Mouse (Mus musculus) embryonic facial prominence, embryonic 13.5 days (tissue): ENCODE data around the gene Apbb1. TPM values are rescaled to one million over a fixed set of nuclear protein-coding genes. Genes with fewer than 3 reads are reported as not detected.
A peak's percentile ranks its signal among the peaks of the same experiment; 100 is the strongest.

Source experiments
- ATAC-seq: fragments of 200-750 bp; cut with Nextera tagmentation; 2 replicates; pipeline ENCODE4 v1.8.0; 2017; ENCODE audit warnings: low read depth; ENCODE audit not compliant: insufficient number of reproducible peaks, insufficient read depth, low FRiP score, low TSS enrichment
- H3K27ac ChIP-seq: fragments of 300-500 bp; sonication (generic); 2 replicates; pipeline ENCODE4 v1.5.1; 2015; ENCODE audit warnings: moderate library complexity, mild to moderate bottlenecking, inconsistent platforms
- H3K27me3 ChIP-seq: fragments of 300-500 bp; sonication (generic); 2 replicates; pipeline ENCODE4 v1.6.1; 2015; ENCODE audit warnings: mild to moderate bottlenecking, inconsistent platforms
- H3K36me3 ChIP-seq: fragments of 300-500 bp; sonication (generic); 2 replicates; pipeline ENCODE4 v1.6.1; 2015; ENCODE audit warnings: mild to moderate bottlenecking, inconsistent platforms
- H3K4me1 ChIP-seq: fragments of 300-500 bp; sonication (generic); 2 replicates; pipeline ENCODE4 v1.6.1; 2015; ENCODE audit warnings: inconsistent platforms
- H3K4me2 ChIP-seq: fragments of 300-500 bp; sonication (generic); 2 replicates; pipeline ENCODE4 v1.6.1; 2015; ENCODE audit warnings: moderate library complexity, mild to moderate bottlenecking, inconsistent platforms
- H3K4me3 ChIP-seq: fragments of 300-500 bp; sonication (generic); 2 replicates; pipeline ENCODE4 v1.5.1; 2015; ENCODE audit warnings: mild to moderate bottlenecking, inconsistent platforms
- H3K9ac ChIP-seq: fragments of 300-500 bp; sonication (generic); 2 replicates; pipeline ENCODE4 v1.6.1; 2015; ENCODE audit warnings: mild to moderate bottlenecking, inconsistent platforms
- H3K9me3 ChIP-seq: fragments of 300-500 bp; sonication (generic); 2 replicates; pipeline ENCODE4 v1.6.1; 2016; ENCODE audit warnings: inconsistent platforms
- WGBS: fragments of 180-500 bp; shearing (Covaris S2); methylation state at CpG from one replicate; pipeline ENCODE4 v1.1.7; 2015; ENCODE audit warnings: mixed read lengths; 5-methylcytosine and 5-hydroxymethylcytosine counted together
- polyA plus RNA-seq: library from polyadenylated mRNA; unstranded; fragments of >200 nt; fragmentation: Nextera tagmentation; extraction: Ambion mirVana; gene quantifications from 2 replicates; pipeline ENCODE4 v1.2.1, GENCODE M21; 2015

Apbb1 gene
- polyA plus RNA-seq, 1 experiment from 2014 or later = 59.9 TPM

DNA sequence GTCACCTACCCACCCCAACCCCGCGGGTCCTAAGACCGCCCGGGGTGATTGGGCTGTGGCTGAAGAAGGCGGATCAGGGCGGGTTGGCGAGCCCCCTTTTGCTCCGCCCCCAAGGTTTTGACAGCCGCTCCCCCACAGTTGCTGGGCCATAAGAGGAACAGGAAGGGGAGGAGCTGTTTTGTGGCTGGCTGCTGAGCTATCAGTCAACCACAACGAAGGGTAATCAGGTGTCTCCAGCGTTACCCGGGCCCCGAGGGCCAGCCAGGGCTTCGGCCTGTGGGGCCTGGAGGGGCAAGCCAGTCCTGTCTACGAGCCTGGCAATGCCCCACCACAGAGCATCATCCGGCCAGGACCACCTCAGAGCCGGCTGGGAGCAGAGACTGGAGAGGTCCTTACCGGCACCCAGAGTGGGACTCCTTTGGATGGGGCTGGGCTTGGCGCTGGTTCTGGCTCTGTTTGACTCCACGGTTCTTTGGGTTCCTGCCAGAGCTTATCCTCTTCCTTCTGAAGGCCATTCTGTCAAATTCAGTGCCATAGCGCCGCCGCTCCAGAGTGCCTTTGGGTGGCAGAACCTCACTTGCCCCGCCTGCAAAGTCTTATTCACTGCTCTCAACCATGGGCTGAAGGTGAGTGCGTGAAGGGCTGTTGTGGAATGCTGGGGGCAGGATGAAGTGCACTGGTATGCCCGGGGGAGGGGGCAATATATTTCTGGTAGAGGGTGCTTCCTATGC, 27.1 kb downstream of the Apbb1 start, which contains the start of gene Smpd1:
Gene Smpd1 (plus strand): TSS at position 149 of the 731 bp plus-strand sequence.
- no peaks in the 10 kb centered on the region for H3K27me3 ChIP-seq
- 4% methylated on average over 26 of the region's 26 CpGs for WGBS
- H3K9ac ChIP-seq = peak within 1 kb of the TSS; percentile 80
- H3K27ac ChIP-seq = peak within 1 kb of the TSS; percentile 62; the same call in 1 of the 2 replicates
- H3K4me3 ChIP-seq = peak within 1 kb of the TSS; percentile 76
- peak; percentile 85 for ATAC-seq
- peaks cover 17% of the 10 kb centered on the region for H3K4me1 ChIP-seq
- peak within 1 kb of the TSS; percentile 85 for H3K4me2 ChIP-seq
- H3K9me3 ChIP-seq = no peaks in the 10 kb centered on the region
- peaks cover 29% of the 10 kb centered on the region for H3K36me3 ChIP-seq

DNA sequence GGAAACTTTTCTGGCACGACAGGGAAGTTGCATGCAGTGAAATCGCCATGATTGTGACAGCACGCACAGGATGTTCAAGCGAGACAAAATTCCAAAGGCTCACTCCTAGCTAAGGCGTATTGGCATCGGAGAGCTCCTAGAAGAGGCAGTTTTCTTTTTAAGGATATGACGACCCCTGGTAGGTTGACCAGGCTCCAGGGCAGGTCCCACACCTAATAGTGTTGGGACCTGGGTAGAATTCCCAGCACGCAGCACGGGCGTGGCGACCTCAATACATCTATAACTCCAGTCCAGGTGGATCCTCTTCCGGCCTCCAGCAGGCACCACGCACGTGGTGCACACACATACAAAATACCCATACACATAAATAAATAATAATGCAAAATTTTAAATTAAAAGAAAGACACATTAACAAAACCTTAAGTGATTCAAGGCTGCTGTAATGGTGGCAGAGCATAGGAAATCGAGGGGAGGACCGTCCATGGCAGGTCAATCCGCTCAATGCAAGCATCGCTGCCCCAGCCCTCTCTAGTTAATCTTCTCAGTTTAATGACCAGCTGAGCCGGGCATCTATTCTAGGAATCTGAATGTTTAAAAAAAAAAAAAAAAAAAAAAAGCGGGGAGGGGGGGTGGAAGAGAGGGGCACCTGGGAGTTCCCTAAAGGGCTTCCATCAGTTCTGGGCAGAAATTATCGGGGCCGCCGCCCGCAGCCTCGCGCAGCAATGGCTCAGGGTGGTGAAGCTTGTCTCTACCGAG, 27.8 kb downstream of the Apbb1 start:
- WGBS = 30% methylated on average over 27 of the region's 27 CpGs
- Histone ChIP-seq H3K36me3 (peaks cover 21% of the 10 kb centered on the region), H3K27me3 (no peaks in the 10 kb centered on the region), H3K4me2 (peak overlapping the region; percentile 85), H3K27ac (no peak overlapping the region), H3K4me1 (peaks cover 17% of the 10 kb centered on the region), H3K9ac (peak overlapping the region; percentile 80), H3K4me3 (peak overlapping the region; percentile 76), H3K9me3 (no peaks in the 10 kb centered on the region)
- ATAC-seq = no peak

DNA sequence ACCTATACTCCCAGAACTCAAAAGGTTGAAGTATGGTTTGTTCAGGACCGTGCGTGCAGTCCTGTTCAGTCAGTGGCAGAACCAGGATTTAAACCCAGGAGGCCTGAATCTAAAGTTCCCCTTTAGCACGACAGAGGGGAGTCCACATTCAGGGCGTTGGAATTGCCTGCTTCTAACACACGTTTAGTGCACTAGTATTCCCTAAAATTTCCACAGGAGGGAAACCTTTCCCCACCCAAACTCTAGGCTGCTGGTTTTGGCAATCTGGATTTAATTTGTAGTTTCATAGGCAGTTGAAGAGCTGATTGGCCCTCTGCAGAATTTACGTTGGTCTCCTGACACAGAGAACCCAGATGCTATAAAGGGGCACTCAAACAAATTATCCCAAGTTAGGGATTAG, 32.4 kb downstream of the Apbb1 start:
- Histone ChIP-seq H3K4me2 (peak overlapping the region; percentile 21; the same call in 1 of the 2 replicates), H3K27ac (peak overlapping the region; percentile 81)
- WGBS = 30% methylated on average over 6 of the region's 6 CpGs

DNA sequence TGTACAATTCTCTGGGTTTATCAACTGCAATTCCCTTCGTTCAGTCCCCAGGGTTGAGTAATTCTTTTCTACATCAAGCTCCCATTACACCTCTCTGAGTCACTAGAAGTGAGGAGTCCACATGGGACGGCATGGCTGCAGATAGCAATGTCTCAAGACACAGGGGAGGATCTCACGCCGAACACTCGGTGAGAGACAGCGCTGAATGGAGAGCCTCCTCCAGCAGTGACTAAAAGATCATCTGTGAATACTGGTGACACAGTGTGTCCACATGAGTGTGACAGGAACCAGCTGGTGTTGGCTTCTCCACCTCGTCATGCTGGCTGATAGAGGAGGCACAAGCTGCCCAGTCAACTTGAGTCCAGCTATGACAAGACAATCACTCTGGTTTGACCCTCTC, 33.5 kb downstream of the Apbb1 start:
- no peaks in the 10 kb centered on the region for H3K9me3 ChIP-seq
- H3K4me2 ChIP-seq = no peak overlapping the region
- no peak overlapping the region for H3K9ac ChIP-seq
- no peak for ATAC-seq
- no peak overlapping the region for H3K4me3 ChIP-seq
- no peaks in the 10 kb centered on the region for H3K27me3 ChIP-seq
- WGBS = 86% methylated on average over 7 of the region's 7 CpGs
- H3K36me3 ChIP-seq = no peaks in the 10 kb centered on the region
- no peaks in the 10 kb centered on the region for H3K4me1 ChIP-seq
- no peak overlapping the region for H3K27ac ChIP-seq

More for the DNA sequence above, 32.4 kb downstream of the Apbb1 start:
- H3K36me3 ChIP-seq = no peaks in the 10 kb centered on the region
- ATAC-seq = 0 out of 2 replicates have a peak, but pooled peaks have one; percentile 28
- no peaks in the 10 kb centered on the region for H3K27me3 ChIP-seq
- no peaks in the 10 kb centered on the region for H3K4me1 ChIP-seq
- H3K9me3 ChIP-seq = no peaks in the 10 kb centered on the region
- no peak overlapping the region for H3K9ac ChIP-seq
- no peak overlapping the region for H3K4me3 ChIP-seq

DNA sequence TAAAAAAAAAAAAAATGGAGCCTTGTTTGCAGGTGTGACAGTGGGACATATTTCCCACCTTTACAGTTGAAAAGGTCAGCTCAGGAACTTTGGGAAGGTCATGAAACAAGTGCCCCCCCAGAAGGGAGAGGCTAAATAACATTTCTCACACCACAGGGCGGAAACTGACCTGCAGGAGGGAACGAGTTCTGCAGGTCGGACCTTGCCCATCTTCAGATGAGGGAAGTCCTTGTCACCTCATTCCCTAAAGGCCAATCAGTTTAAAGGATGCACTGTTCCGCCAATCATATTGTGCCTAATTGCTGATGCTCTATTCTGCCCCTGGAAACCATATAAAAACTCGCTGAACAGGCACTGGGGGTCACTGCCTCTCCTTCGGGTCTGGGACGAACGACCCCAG, 35.5 kb downstream of the Apbb1 start:
- no peak for ATAC-seq
- Histone ChIP-seq H3K4me3 (no peak overlapping the region), H3K9ac (no peak overlapping the region), H3K27ac (no peak overlapping the region), H3K36me3 (no peaks in the 10 kb centered on the region), H3K27me3 (no peaks in the 10 kb centered on the region), H3K9me3 (no peaks in the 10 kb centered on the region), H3K4me1 (no peaks in the 10 kb centered on the region), H3K4me2 (no peak overlapping the region)
- WGBS = 74% methylated on average over 8 of the region's 8 CpGs

DNA sequence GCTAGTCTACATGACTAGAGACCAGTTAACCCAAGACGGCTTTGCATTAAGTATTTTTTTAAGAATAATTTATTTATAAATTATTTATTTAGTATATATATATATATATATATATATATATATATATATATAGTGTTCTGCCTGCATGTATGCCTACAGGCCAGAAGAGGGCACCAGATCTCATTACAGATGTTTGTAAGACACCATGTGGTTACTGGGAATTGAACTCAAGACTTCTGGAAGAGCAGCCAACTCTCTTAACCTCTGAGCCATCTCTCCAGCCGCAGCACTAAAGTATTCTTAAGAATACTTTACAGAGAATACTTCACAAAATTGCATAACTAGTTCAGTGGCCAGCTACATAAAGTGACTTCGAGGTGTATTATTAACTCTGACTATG, 47.3 kb downstream of the Apbb1 start:
- H3K9me3 ChIP-seq = no peaks in the 10 kb centered on the region
- no peaks in the 10 kb centered on the region for H3K4me1 ChIP-seq
- 77% methylated on average over 3 of the region's 3 CpGs for WGBS
- no peak overlapping the region for H3K4me3 ChIP-seq
- no peaks in the 10 kb centered on the region for H3K27me3 ChIP-seq
- ATAC-seq = no peak
- no peaks in the 10 kb centered on the region for H3K36me3 ChIP-seq
- no peak overlapping the region for H3K4me2 ChIP-seq
- no peak overlapping the region for H3K27ac ChIP-seq
- H3K9ac ChIP-seq = no peak overlapping the region

DNA sequence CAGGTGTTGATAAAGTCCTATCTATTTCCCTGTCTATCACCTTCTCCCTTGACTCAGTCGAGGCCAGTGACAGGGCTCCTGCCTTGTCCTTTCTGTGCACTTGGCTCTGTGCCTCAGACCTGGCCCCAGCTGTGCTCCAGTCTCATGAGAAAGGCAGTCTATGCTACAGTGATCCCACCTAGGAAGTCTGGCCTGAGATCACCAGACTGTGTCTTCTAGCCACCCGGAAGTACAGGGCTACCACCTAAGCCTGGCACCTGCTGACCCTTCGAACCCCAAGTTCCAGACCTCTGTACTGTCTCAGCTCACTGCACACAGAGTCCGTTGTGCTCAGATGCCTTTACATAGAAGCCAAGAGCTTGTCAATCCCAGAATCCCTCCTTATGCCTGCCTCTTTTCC, 53.4 kb downstream of the Apbb1 start:
- no peak overlapping the region for H3K4me3 ChIP-seq
- H3K4me2 ChIP-seq = no peak overlapping the region
- H3K9me3 ChIP-seq = no peaks in the 10 kb centered on the region
- ATAC-seq = no peak
- no peaks in the 10 kb centered on the region for H3K27me3 ChIP-seq
- H3K4me1 ChIP-seq = no peaks in the 10 kb centered on the region
- no peak overlapping the region for H3K27ac ChIP-seq
- no peak overlapping the region for H3K9ac ChIP-seq
- H3K36me3 ChIP-seq = no peaks in the 10 kb centered on the region
- WGBS = 80% methylated on average over 4 of the region's 4 CpGs

DNA sequence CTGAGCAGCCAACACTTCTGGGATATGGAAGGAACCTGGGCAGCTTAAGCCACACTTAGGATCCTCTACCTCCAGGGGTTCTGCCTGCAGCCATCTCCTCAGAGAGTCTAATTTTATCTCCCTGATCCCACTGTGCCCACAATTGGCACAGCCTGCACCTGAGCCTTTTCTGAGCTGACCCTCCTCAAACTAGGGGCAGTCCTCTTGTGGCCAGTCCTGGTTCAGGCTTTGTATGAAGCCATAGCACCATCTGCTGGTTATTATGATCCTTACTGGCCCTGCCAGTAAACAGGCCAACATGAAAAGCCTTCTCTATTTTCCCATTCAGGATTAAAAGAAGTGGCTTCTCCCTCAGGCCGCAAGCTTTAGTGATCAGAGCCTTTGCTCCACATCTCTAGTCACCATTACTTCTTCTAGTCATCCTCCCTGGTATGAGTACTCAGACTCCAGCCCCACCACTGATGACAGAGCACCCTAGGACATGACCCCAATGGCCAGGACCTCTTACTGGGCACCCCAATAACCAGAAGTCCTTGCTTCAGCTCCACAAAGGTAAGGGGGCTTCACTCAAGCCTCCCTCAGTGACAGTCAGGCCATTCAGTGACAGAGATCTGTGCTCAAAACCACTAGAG, 54.0 kb downstream of the Apbb1 start:
- no peak overlapping the region for H3K27ac ChIP-seq
- no peaks in the 10 kb centered on the region for H3K4me1 ChIP-seq
- ATAC-seq = no peak
- H3K9me3 ChIP-seq = no peaks in the 10 kb centered on the region
- WGBS = 43% methylated on average over 1 of the region's 1 CpGs
- no peaks in the 10 kb centered on the region for H3K27me3 ChIP-seq
- no peak overlapping the region for H3K9ac ChIP-seq
- no peak overlapping the region for H3K4me3 ChIP-seq
- no peaks in the 10 kb centered on the region for H3K36me3 ChIP-seq
- H3K4me2 ChIP-seq = no peak overlapping the region

DNA sequence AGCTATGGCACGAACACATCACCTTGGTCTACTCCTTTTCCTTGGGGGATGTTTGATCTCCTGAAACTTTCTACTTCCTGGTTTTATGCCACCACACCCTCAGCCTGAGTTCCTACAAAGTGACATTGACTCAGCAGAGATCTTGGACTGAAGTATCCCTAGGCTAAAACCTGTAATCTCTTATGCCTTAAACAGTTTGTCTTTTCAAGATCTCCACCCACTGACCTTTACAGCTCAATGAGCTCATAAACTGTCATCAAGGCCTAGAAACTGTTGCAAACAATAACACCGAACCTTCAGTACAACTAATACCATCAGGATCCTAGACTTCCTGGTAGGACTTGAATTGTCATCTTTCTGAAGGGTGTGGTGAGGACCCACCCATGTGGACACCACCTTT, 57.2 kb downstream of the Apbb1 start:
- no peaks in the 10 kb centered on the region for H3K4me1 ChIP-seq
- ATAC-seq = no peak
- no peak overlapping the region for H3K4me2 ChIP-seq
- no peaks in the 10 kb centered on the region for H3K36me3 ChIP-seq
- H3K4me3 ChIP-seq = no peak overlapping the region
- H3K9me3 ChIP-seq = no peaks in the 10 kb centered on the region
- H3K9ac ChIP-seq = no peak overlapping the region
- no peak overlapping the region for H3K27ac ChIP-seq
- 81% methylated on average over 2 of the region's 2 CpGs for WGBS
- H3K27me3 ChIP-seq = no peaks in the 10 kb centered on the region

DNA sequence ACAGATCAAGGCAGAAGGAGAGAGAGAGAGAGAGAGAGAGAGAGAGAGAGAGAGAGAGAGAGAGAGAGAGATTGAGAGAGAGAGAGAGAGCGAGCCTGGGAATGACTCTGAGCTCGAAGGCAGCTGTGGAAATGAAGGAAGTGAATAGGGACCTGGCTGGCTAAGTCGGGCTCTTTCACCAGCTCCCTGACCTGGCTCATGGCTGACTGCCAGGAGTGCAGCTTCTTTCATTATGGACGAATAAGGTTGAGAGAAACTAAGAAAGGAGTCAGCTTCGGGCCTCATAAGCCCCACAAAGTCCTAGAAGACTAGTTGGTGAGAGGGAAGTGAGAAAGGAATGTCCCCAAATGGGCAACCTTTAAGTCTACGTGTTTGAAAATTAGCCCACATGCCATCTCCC, 61.3 kb downstream of the Apbb1 start:
- H3K4me3 ChIP-seq = no peak overlapping the region
- H3K9me3 ChIP-seq = no peaks in the 10 kb centered on the region
- H3K4me1 ChIP-seq = no peaks in the 10 kb centered on the region
- no peaks in the 10 kb centered on the region for H3K36me3 ChIP-seq
- 18% methylated on average over 6 of the region's 6 CpGs for WGBS
- H3K4me2 ChIP-seq = no peak overlapping the region
- no peak overlapping the region for H3K9ac ChIP-seq
- ATAC-seq = no peak
- no peak overlapping the region for H3K27ac ChIP-seq
- no peaks in the 10 kb centered on the region for H3K27me3 ChIP-seq

DNA sequence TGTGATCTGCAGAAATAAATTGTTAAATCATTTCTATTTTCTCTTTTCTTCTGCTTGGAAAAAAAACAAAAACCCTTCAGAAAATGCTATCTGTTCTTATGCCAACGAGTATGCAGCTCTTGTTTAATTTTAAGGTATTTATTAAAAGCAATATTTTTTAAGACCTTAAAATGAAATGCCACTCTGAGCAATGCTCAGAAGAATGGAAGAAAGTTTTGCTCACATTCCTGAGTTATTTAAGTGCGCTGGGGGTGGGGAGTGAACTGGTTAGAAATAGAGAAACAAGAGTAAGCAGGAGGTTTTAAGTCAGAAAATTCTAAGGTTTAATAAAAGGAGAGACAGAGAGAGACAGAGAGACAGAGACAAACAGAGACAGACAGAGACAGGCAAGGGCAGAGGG, 61.7 kb downstream of the Apbb1 start:
- H3K4me1 ChIP-seq = 0 out of 2 replicates have a peak, but pooled peaks cover 4% of the 10 kb centered on the region
- no peaks in the 10 kb centered on the region for H3K9me3 ChIP-seq
- 59% methylated on average over 2 of the region's 2 CpGs for WGBS
- H3K4me2 ChIP-seq = no peak overlapping the region
- no peaks in the 10 kb centered on the region for H3K27me3 ChIP-seq
- no peak for ATAC-seq
- H3K9ac ChIP-seq = no peak overlapping the region
- no peak overlapping the region for H3K4me3 ChIP-seq
- H3K36me3 ChIP-seq = no peaks in the 10 kb centered on the region
- no peak overlapping the region for H3K27ac ChIP-seq
